Mouse (Mus musculus) forebrain, embryonic 11.5 days (tissue): ENCODE data around the gene Cdc42bpa. TPM values are rescaled to one million over a fixed set of nuclear protein-coding genes. Genes with fewer than 3 reads are reported as not detected.
"Not testable (repeated sequence)": the region's sequence is repeated elsewhere in the genome, so short reads cannot be mapped to it uniquely, and the experiment has no call there.

Experiments
- ATAC-seq: fragments of 200-750 bp; cut with Nextera tagmentation; replicated peaks from 2 replicates; pipeline ENCODE4 v1.8.0; 2017; ENCODE audit warnings: moderate TSS enrichment; ENCODE audit not compliant: low FRiP score
- DNase-seq: peaks from one replicate; pipeline ENCODE4 v3.0.0-alpha.2; 2017; ENCODE audit warnings: low spot score
- H3K27ac ChIP-seq: fragments of 300-500 bp; sonication (generic); 2 replicates; pipeline ENCODE4 v1.5.1; 2014; ENCODE audit warnings: low read depth, low read length
- H3K27me3 ChIP-seq: fragments of 300-500 bp; sonication (generic); 2 replicates; pipeline ENCODE4 v1.6.1; 2014; ENCODE audit warnings: mild to moderate bottlenecking, low read length, mixed read lengths; ENCODE audit not compliant: control insufficient read depth, insufficient read depth
- H3K36me3 ChIP-seq: fragments of 300-500 bp; sonication (generic); 2 replicates; pipeline ENCODE4 v1.6.1; 2014; ENCODE audit warnings: mild to moderate bottlenecking, low read length, moderate library complexity, mixed read lengths; ENCODE audit not compliant: control insufficient read depth, insufficient read depth
- H3K4me1 ChIP-seq: fragments of 300-500 bp; sonication (generic); replicated peaks from 2 replicates; pipeline ENCODE4 v1.6.1; 2014; ENCODE audit warnings: low read length, mixed read lengths; ENCODE audit not compliant: control insufficient read depth, insufficient read depth
- H3K4me2 ChIP-seq: fragments of 300-500 bp; sonication (generic); 2 replicates; pipeline ENCODE4 v1.6.1; 2014; ENCODE audit warnings: low read depth, mild to moderate bottlenecking, low read length, moderate library complexity, mixed read lengths; ENCODE audit not compliant: severe bottlenecking
- H3K4me3 ChIP-seq: fragments of 300-500 bp; sonication (generic); 2 replicates; pipeline ENCODE4 v1.5.1; 2014; ENCODE audit warnings: low read depth, low read length
- H3K9ac ChIP-seq: fragments of 300-500 bp; sonication (generic); 2 replicates; pipeline ENCODE4 v1.6.1; 2014; ENCODE audit warnings: low read length
- H3K9me3 ChIP-seq: fragments of 300-500 bp; sonication (generic); 2 replicates; pipeline ENCODE4 v1.6.1; 2016; ENCODE audit warnings: low read length, mixed read lengths; ENCODE audit not compliant: control insufficient read depth
- WGBS: fragments of 180-500 bp; shearing (Covaris S2); extraction: QIAGEN DNeasy Blood & Tissue Kit; methylation state at CpG from one replicate; pipeline ENCODE4 v1.1.7; 2014; 5-methylcytosine and 5-hydroxymethylcytosine counted together
- polyA plus RNA-seq: library from polyadenylated mRNA; unstranded; fragments of >200 nt; fragmentation: Nextera tagmentation; extraction: Ambion mirVana; gene quantifications from 2 replicates; pipeline ENCODE4 v1.2.1, GENCODE M21; 2014

The Cdc42bpa gene
- polyA plus RNA-seq, 1 experiment from 2014 or later: 17.1 TPM

- ATAC-seq: no peak
- Histone ChIP-seq H3K27ac (no peak overlapping the region), H3K4me2 (no peak overlapping the region), H3K9ac (no peak overlapping the region), H3K36me3 (no peaks in the 10 kb centered on the region), H3K4me3 (no peak overlapping the region), H3K9me3 (no peaks in the 10 kb centered on the region; the same call in 1 of the 2 replicates), H3K4me1 (no peaks in the 10 kb centered on the region), H3K27me3 (no peaks in the 10 kb centered on the region)
- no peak for DNase-seq
Measured at GRCm38 (mm10) chr1:180008057-180008456, 47.8 kb downstream of the Cdc42bpa start.

- no peak overlapping the region for H3K4me2 ChIP-seq
- DNase-seq (no peak), ATAC-seq (no peak)
- no peak overlapping the region for H3K9ac ChIP-seq
- no peak overlapping the region for H3K27ac ChIP-seq
- H3K9me3 ChIP-seq: no peaks in the 10 kb centered on the region
- WGBS: 90% methylated on average over 4 of the region's 4 CpGs
- no peak overlapping the region for H3K4me3 ChIP-seq
- H3K27me3 ChIP-seq: no peaks in the 10 kb centered on the region
- no peaks in the 10 kb centered on the region for H3K36me3 ChIP-seq
- no peaks in the 10 kb centered on the region for H3K4me1 ChIP-seq
Measured at GRCm38 (mm10) chr1:180013479-180013878, 53.2 kb downstream of the Cdc42bpa start.

- ATAC-seq (no peak), DNase-seq (no peak)
- no peaks in the 10 kb centered on the region for H3K9me3 ChIP-seq
- H3K9ac ChIP-seq: no peak overlapping the region
- no peak overlapping the region for H3K27ac ChIP-seq
- 83% methylated on average over 2 of the region's 2 CpGs for WGBS
- no peaks in the 10 kb centered on the region for H3K4me1 ChIP-seq
- H3K4me2 ChIP-seq: no peak overlapping the region
- H3K4me3 ChIP-seq: no peak overlapping the region
- no peaks in the 10 kb centered on the region for H3K27me3 ChIP-seq
- H3K36me3 ChIP-seq: no peaks in the 10 kb centered on the region
Measured at GRCm38 (mm10) chr1:180018218-180018617, 57.9 kb downstream of the Cdc42bpa start.

GRCm38 (mm10) chr1:180021463-180022296, 61.4 kb downstream of the Cdc42bpa start:
- no peaks in the 10 kb centered on the region for H3K36me3 ChIP-seq
- H3K4me2 ChIP-seq: no peak overlapping the region
- no peaks in the 10 kb centered on the region for H3K27me3 ChIP-seq
- H3K9ac ChIP-seq: no peak overlapping the region
- no peak overlapping the region for H3K4me3 ChIP-seq
- ATAC-seq (no peak), DNase-seq (no peak)
- 78% methylated on average over 11 of the region's 11 CpGs for WGBS
- no peaks in the 10 kb centered on the region for H3K9me3 ChIP-seq
- no peaks in the 10 kb centered on the region for H3K4me1 ChIP-seq
- no peak overlapping the region for H3K27ac ChIP-seq

- DNase-seq: no peak
- Histone ChIP-seq H3K4me2 (no peak overlapping the region), H3K9me3 (no peaks in the 10 kb centered on the region), H3K27me3 (no peaks in the 10 kb centered on the region), H3K4me3 (no peak overlapping the region), H3K27ac (no peak overlapping the region), H3K9ac (no peak overlapping the region), H3K36me3 (no peaks in the 10 kb centered on the region), H3K4me1 (no peaks in the 10 kb centered on the region)
- no peak for ATAC-seq
- 71% methylated on average over 5 of the region's 5 CpGs for WGBS
Measured at GRCm38 (mm10) chr1:180023512-180023911, 63.2 kb downstream of the Cdc42bpa start.

- not testable (repeated sequence) for H3K27me3 ChIP-seq, H3K4me1 ChIP-seq, DNase-seq, H3K9ac ChIP-seq, H3K4me2 ChIP-seq, H3K27ac ChIP-seq, H3K36me3 ChIP-seq, H3K4me3 ChIP-seq, H3K9me3 ChIP-seq, ATAC-seq
- 91% methylated on average over 5 of the region's 5 CpGs for WGBS
Measured at GRCm38 (mm10) chr1:180029863-180030262, 69.6 kb downstream of the Cdc42bpa start.

GRCm38 (mm10) chr1:180030631-180031365, 70.5 kb downstream of the Cdc42bpa start:
- 87% methylated on average over 8 of the region's 8 CpGs for WGBS
- Histone ChIP-seq H3K4me3 (no peak overlapping the region), H3K9me3 (no peaks in the 10 kb centered on the region), H3K27me3 (no peaks in the 10 kb centered on the region), H3K4me1 (no peaks in the 10 kb centered on the region), H3K9ac (no peak overlapping the region), H3K27ac (no peak overlapping the region), H3K4me2 (no peak overlapping the region), H3K36me3 (no peaks in the 10 kb centered on the region)
- no peak for ATAC-seq
- DNase-seq: no peak

GRCm38 (mm10) chr1:180031705-180032548, 71.7 kb downstream of the Cdc42bpa start:
- Histone ChIP-seq H3K4me1 (no peaks in the 10 kb centered on the region), H3K9ac (no peak overlapping the region), H3K4me2 (no peak overlapping the region), H3K4me3 (no peak overlapping the region), H3K27ac (no peak overlapping the region), H3K36me3 (no peaks in the 10 kb centered on the region), H3K27me3 (no peaks in the 10 kb centered on the region), H3K9me3 (no peaks in the 10 kb centered on the region)
- DNase-seq: no peak
- WGBS: 96% methylated on average over 5 of the region's 5 CpGs
- no peak for ATAC-seq
